Mouse (Mus musculus): ENCODE measurements at regions not wholly inside any gene's neighbourhood (a gene's known extent, or its start where the extent isn't known, plus 50 kb on each side); places are given as distances from the start of the nearest gene placed in this dataset.

GRCm38 (mm10) chr1:57083540-57084083 is 105.2 kb upstream of the Satb2 start:
- TF ChIP-seq CTCF (IDR thresholded peaks at IDR 0.05; ENCODE audit: borderline replicate concordance, control insufficient read depth, extremely low read depth, insufficient read depth, low read length, poor library complexity) (no peak), POLR2A (IDR thresholded peaks at IDR 0.05; ENCODE audit: control insufficient read depth, extremely low read depth, insufficient read depth, low read length, poor library complexity) (no peak)

Measured in thymus, adult 2 months (tissue).